Mouse (Mus musculus) lung, adult 2 months (tissue): ENCODE results near the gene Nif3l1. TPM values are rescaled to one million over a fixed set of nuclear protein-coding genes. Genes with fewer than 3 reads are reported as not detected.

Experiments used
- DNase-seq: peaks from one replicate; pipeline ENCODE4 v3.0.0; 2022
- H3K4me1 ChIP-seq: fragments of 200-500 bp; 2 replicates; pipeline ENCODE4 v1.6.1; 2011; ENCODE audit warnings: low read length; ENCODE audit not compliant: control insufficient read depth, insufficient read depth
- H3K4me3 ChIP-seq: fragments of 200-500 bp; replicated peaks from 2 replicates; pipeline ENCODE3; 2011; ENCODE audit warnings: low read depth, mild to moderate bottlenecking, control low read depth, low read length; ENCODE audit errors: extremely low read depth
- CTCF ChIP-seq: fragments of 200-500 bp; IDR thresholded peaks from 2 replicates; pipeline ENCODE4 v1.5.1; 2011; ENCODE audit warnings: mild to moderate bottlenecking, low read length, control low read depth; ENCODE audit not compliant: insufficient read depth
- POLR2A ChIP-seq: fragments of 200-500 bp; IDR thresholded peaks from 2 replicates; pipeline ENCODE4 v1.6.1; 2011; ENCODE audit warnings: low read depth, mild to moderate bottlenecking, control low read depth, low read length, borderline replicate concordance; ENCODE audit errors: extremely low read depth
- WGBS: fragments of 180-500 bp; shearing (Covaris S2); methylation state at CpG from one replicate; pipeline ENCODE4 v1.1.7; 2018; 5-methylcytosine and 5-hydroxymethylcytosine counted together
- polyA plus RNA-seq: library from polyadenylated mRNA; depleted of rRNA; stranded (reverse); fragments of >200 nt; gene quantifications from 2 replicates; pipeline ENCODE4 v1.2.3, GENCODE M21; 2012; rRNA removed

Gene Nif3l1
- polyA plus RNA-seq, result 13.9 and 19.2 TPM in 2 replicates

GRCm38 (mm10) chr1:58445143-58445722, at the start of gene Nif3l1, which contains the start of gene Ppil3:
Gene Nif3l1 (plus strand): TSS chr1:58445151.
Gene Ppil3 (minus strand): TSS chr1:58445486.
- DNase-seq, result peak; percentile 83
- WGBS, result under 1% methylated on average over 33 of the region's 33 CpGs
- peaks cover 10% of the 10 kb centered on the region for H3K4me1 ChIP-seq
- TF ChIP-seq CTCF, result no peak
- peak; percentile 79 for TF ChIP-seq POLR2A
- peak within 1 kb of the TSS; percentile 90 for H3K4me3 ChIP-seq

- DNase-seq, result no peak
- 91% methylated on average over 3 of the region's 3 CpGs for WGBS
Observed at GRCm38 (mm10) chr1:58395341-58395740, 49.6 kb upstream of the Nif3l1 start.

GRCm38 (mm10) chr1:58396179-58396578, 48.8 kb upstream of the Nif3l1 start:
- TF ChIP-seq POLR2A, result no peak
- no peak for TF ChIP-seq CTCF
- H3K4me3 ChIP-seq, result no peak overlapping the region
- H3K4me1 ChIP-seq, result peaks cover 4% of the 10 kb centered on the region
- no peak for DNase-seq
- 94% methylated on average over 1 of the region's 1 CpGs for WGBS

More at GRCm38 (mm10) chr1:58395341-58395740, 49.6 kb upstream of the Nif3l1 start:
- Histone ChIP-seq H3K4me1 (peaks cover 4% of the 10 kb centered on the region), H3K4me3 (no peak overlapping the region)
- TF ChIP-seq POLR2A (no peak), CTCF (no peak)

GRCm38 (mm10) chr1:58397731-58398130, 47.2 kb upstream of the Nif3l1 start:
- WGBS, result 90% methylated on average over 6 of the region's 6 CpGs
- no peak overlapping the region for H3K4me3 ChIP-seq
- TF ChIP-seq POLR2A, result no peak
- TF ChIP-seq CTCF, result no peak
- no peak for DNase-seq
- H3K4me1 ChIP-seq, result no peaks in the 10 kb centered on the region; the same call in 1 of the 2 replicates

DNA sequence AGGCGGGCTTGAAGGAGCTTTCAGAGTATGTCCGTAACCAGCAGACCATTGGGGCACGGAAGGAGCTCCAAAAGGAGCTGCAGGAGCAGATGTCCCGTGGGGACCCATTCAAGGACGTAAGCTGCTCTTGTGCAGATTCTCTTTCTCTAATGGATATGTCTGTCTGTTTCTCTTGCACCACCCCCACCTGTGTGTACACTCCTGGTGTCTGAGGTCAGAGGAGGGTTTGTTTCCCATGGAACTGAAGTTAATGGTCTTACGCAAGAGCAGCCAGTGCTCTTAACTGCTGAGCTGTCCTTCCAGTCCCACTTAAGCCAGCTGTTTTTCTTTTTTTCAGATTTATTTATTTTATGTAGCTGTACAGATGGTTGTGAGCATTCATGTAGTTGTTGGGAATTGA, 43.6 kb upstream of the Nif3l1 start:
- no peak overlapping the region for H3K4me3 ChIP-seq
- TF ChIP-seq CTCF, result no peak
- no peak for TF ChIP-seq POLR2A
- no peaks in the 10 kb centered on the region for H3K4me1 ChIP-seq
- DNase-seq, result no peak
- 85% methylated on average over 6 of the region's 6 CpGs for WGBS

DNA sequence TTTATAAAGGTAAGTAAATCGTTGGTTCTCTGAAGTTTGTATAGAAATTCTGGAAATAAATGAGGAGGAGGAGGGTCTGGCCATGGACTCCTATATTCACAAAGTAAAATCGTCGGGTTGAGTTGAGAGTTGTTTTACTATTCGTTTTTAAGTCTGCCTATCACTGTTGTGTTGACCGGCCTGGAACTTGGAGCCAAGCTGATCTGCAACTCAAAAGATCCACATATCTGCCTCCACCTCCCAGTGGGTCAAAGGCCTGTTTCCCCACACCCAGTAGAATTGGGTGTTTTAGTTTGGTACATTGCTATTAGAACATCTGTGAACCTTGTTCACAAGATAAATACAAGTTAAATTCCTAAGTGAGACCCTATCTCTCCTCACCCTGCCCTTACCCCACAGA, 41.2 kb upstream of the Nif3l1 start:
- DNase-seq, result no peak
- H3K4me1 ChIP-seq, result no peaks in the 10 kb centered on the region
- 94% methylated on average over 5 of the region's 5 CpGs for WGBS

DNA sequence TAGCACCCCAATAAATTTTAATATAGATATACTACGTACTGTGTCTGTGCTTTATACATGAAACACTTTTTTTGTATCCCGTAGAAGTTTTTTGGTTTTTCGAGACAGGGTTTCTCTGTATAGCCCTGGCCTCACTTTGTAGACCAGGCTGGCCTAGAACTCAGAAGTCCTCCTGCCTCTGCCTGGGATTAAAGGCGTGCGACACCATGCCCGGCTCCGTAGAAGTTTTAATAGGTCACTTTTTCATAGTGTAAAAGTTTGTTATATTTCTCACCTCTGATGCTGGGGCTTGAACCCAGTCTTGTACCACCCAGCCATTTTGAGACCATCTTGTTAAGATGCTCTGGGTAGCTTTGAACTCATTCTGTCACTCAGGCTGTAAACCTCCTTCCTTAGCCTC, 37.6 kb upstream of the Nif3l1 start:
- no peak for TF ChIP-seq POLR2A
- TF ChIP-seq CTCF, result no peak
- no peak for DNase-seq
- Histone ChIP-seq H3K4me3 (no peak overlapping the region), H3K4me1 (no peaks in the 10 kb centered on the region)
- WGBS, result 95% methylated on average over 7 of the region's 7 CpGs

More for the DNA sequence above, 41.2 kb upstream of the Nif3l1 start:
- H3K4me3 ChIP-seq, result no peak overlapping the region
- TF ChIP-seq CTCF (no peak), POLR2A (no peak)

GRCm38 (mm10) chr1:58408141-58408540, 36.8 kb upstream of the Nif3l1 start:
- TF ChIP-seq POLR2A (no peak), CTCF (no peak)
- Histone ChIP-seq H3K4me1 (no peaks in the 10 kb centered on the region), H3K4me3 (no peak overlapping the region)
- 84% methylated on average over 6 of the region's 6 CpGs for WGBS
- DNase-seq, result no peak

- 66% methylated on average over 5 of the region's 5 CpGs for WGBS
- no peak for DNase-seq
Observed at GRCm38 (mm10) chr1:58409553-58410197, 35.3 kb upstream of the Nif3l1 start.

DNA sequence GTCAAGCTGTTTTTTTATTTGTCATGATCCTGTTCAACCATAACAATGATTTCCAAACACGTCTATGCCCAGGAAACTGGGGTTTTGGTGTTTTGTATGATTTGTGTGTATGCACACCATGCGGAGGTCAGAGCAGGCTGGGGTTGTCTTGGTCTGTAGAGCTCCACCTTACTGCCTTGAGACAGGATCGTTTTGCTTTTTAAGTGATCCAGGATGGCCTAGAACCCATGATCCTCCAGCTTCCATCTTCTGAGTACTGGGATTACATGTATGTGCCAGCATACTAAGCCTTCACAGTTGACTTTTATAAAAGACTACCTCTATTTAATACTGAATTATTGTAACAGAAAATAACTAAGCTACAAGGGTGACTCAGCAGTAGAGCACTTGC, 34.8 kb upstream of the Nif3l1 start:
- TF ChIP-seq POLR2A (no peak), CTCF (no peak)
- Histone ChIP-seq H3K4me1 (no peaks in the 10 kb centered on the region), H3K4me3 (no peak overlapping the region)
- no peak for DNase-seq
- WGBS, result 50% methylated on average over 3 of the region's 3 CpGs

More at GRCm38 (mm10) chr1:58409553-58410197, 35.3 kb upstream of the Nif3l1 start:
- TF ChIP-seq POLR2A, result no peak
- TF ChIP-seq CTCF, result no peak
- Histone ChIP-seq H3K4me3 (no peak overlapping the region), H3K4me1 (no peaks in the 10 kb centered on the region)
